Mouse (Mus musculus) adrenal gland, adult 8-10 months (tissue): Measurements from ENCODE around the gene Cps1. TPM values are rescaled to one million over a fixed set of nuclear protein-coding genes. Genes with fewer than 3 reads are reported as not detected.

ENCODE experiments used
- DNase-seq: peaks from one replicate; pipeline ENCODE4 v3.0.0; 2022
- total RNA-seq, 4 experiments: library from RNA; stranded (reverse); gene quantifications; 2 replicates each; pipeline ENCODE4 v1.2.4; 2022

Cps1 gene
- total RNA-seq = under 1 TPM in 3 of 4 experiments, not detected in 1; 0.14 to 0.56 (median 0.32) TPM

- DNase-seq = no peak
These were observed at the start of gene Cps1 for GRCm38 (mm10) chr1:67122797-67123196. Gene Cps1, plus strand, starts transcription at chr1:67123026.

GRCm38 (mm10) chr1:67077739-67078138 lies 45.1 kb upstream of the Cps1 start:
- no peak for DNase-seq

DNA sequence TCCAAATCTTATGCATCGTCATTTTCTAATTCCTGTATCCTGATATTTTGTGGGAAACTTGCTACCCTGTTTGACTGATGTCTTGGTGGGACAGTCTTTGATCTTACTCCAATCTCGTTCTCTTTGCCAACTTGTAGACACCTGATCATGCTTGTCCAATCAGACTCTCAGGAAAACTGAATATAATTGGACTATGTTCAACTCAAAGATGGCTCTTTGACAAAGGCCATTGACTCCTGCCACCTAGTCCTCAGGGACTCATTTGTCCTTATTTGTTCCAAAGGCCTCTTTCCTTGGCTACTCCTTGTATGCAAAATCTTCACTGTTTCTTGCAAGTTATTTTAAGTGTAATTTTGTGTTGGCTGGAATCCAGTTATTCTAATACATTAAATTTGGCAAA lies 44.2 kb upstream of the Cps1 start:
- DNase-seq = no peak

GRCm38 (mm10) chr1:67079146-67079545 lies 43.7 kb upstream of the Cps1 start:
- no peak for DNase-seq

DNA sequence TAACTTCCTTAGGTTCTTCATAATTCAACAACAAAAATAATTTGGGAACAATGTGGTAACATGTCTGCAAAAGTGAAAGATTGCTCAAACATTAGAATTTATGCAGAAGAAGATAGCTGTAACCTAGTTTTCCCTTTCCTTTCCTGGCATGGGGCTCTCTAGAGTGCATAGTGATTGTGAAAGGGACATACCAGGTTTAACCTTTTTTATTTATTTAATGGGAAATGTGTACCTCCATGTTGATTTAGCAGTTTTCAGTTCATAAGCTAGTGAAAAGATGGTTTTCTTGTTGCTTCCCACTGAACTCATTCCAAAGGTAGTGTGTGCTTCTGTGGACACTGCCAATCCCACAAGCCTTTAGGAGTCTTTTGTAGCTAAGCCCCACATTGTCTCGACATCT lies 30.4 kb upstream of the Cps1 start:
- no peak for DNase-seq

DNA sequence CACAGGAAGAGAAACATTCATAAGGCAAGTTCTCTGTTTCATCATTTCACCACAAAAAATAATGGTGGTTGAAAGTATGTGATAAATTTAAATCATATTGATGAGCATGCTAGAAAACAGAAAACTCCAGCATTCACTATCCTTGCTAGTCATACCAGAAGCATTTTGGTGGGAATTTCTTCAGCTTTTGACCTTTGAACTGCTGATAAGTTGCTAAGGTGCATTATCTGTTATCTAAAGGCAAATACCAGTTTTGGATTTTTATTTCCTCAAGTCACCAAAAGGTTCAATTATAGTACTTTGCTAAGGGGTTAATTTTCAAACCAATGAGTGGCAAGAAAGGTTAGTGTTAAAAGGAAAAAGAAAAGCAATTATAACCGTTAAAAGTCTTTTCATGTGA lies 23.6 kb upstream of the Cps1 start:
- DNase-seq = no peak

GRCm38 (mm10) chr1:67103476-67104248 lies 19.2 kb upstream of the Cps1 start:
- DNase-seq = no peak

DNA sequence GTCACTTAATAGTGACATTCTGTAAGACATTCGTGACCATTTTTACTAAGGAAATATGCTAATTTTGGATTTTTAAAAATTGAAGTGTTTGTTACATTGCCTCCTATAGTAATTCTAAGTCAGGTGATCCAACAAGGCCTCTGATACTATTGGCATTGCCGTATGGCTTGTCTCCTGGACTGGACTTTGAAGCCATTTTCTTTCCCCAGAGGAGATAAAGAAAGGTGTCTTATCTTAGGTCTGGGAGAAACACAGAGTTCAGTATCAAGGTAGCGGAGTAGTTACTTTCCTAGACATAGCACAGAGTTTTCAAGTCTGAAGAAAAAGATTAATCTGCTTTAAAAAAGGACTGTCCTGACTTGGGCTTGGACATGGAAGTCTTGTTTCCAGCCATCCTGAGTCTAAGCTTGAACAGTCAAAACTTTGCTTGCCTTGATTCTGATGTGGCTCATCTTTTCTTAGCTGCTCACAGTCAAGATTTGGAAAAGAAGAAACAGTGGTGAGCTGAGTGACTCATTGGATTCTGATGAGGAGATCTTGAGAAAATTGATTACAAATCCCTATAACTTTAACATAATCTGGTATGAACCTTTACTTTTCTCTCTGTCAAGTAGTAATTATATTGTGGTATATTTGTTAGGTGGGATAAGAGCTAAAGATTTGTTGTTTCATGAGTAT lies 11.1 kb upstream of the Cps1 start:
- no peak for DNase-seq

DNA sequence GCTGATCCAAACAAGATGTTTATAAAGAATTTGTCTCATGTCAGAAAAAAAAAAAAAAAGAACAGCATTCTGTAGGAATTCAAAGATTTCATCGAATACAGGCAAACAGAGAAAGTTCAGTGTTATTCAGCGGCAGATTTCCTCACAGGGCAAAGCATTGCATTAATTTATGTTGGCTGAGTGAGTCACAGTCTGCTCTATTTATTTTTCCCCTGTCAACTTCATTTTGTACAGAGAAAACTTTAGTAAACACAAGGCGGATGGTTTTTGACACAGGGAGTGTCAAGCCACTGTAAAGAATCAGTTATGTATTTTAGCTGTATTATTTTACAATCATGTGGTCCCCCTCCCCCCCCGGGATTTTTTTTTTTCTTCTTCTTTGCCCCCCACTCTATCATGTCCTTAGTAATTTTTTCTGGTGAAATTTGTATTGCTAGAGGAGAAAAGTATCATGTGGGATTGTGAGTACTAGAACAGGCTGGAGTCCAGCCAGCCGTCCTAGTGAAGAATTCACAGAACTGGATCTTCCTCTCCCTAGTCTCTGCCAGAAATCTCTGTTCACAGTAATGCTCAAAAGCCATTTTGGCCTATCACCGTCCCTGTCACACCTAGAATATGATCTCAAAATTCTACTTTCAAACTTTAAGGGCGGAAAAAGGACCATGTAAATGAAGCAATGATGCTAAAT lies 9.3 kb upstream of the Cps1 start:
- DNase-seq = no peak

GRCm38 (mm10) chr1:67116571-67116970 lies 6.3 kb upstream of the Cps1 start:
- DNase-seq = no peak

GRCm38 (mm10) chr1:67117778-67118177 lies 5.0 kb upstream of the Cps1 start:
- no peak for DNase-seq

- DNase-seq = no peak
These were observed 2.6 kb downstream of the Cps1 start for GRCm38 (mm10) chr1:67125433-67125832.

DNA sequence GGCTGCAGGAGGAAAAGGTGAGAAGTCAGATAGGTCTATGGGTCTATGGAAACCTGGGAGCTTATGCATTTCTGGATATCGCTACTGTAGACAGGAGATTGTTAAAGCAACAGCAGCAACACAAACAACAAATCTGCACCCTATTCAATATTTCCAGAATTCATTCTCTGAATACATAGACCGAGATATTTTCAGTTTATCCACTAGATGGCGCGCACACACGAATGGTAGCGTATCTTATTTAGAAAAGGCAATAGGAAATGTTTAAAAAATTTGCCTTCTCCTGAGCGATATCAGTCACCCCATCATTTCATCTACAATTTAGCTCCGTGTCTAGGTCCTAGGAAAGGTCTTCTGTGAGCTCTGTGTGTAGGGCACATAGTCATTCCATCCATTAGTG lies 21.1 kb downstream of the Cps1 start:
- no peak for DNase-seq

- no peak for DNase-seq
These were observed 28.4 kb downstream of the Cps1 start for GRCm38 (mm10) chr1:67151246-67151645.

DNA sequence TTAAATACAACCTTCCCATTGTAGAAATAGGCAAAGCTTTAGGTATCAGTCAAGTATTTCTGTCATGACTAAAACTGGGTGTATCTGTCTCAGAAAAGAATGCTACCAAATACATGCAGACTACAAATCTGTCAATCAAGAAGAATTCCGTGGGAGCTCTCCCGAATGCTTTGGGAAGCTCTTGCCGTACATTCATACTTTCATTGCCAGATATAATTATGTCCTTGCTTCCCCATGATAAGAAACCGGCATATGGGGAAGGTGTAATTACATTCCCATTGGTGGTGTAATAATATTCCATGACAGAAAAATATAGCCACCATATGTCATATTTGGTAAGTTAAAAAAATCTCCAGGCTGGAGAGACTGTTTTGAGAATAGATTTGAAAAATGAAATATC lies 44.5 kb downstream of the Cps1 start:
- DNase-seq = no peak

GRCm38 (mm10) chr1:67181165-67181564 lies 58.3 kb downstream of the Cps1 start:
- DNase-seq = peak; percentile 17

GRCm38 (mm10) chr1:67182201-67182600 lies 59.4 kb downstream of the Cps1 start:
- no peak for DNase-seq

- DNase-seq = no peak
These were observed 60.7 kb downstream of the Cps1 start for GRCm38 (mm10) chr1:67183532-67183931.

- DNase-seq = no peak
These were observed 61.3 kb downstream of the Cps1 start for GRCm38 (mm10) chr1:67184134-67184533.

- no peak for DNase-seq
These were observed 74.5 kb downstream of the Cps1 start for GRCm38 (mm10) chr1:67197335-67197734.

DNA sequence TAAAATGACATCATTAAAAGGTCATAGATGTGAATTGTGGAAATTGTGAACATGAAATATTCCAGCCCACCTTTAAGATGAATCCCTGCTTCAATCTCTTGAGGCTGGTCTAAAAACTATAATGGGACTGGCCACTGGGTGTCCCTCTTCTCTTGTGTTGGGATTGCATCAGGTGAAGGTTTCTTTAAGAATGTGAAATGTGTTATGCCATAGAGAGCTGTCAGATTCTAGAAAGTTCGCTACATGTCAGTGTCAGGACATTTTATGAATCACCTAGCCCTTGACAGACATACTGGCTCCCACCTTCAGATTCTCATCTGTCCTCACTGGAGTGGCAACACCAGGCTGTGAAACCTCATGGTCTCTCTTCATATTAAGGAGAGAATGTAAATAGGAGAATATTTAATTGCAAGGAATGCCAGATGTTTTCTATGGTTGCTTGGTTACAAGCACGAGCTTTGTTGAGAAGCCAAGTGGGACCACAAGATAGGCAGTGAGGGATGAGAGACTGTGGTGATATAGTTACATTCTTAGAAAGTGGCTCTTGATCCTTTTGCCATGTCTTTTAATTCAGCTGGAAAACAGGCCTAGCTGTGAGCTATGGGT lies 95.6 kb downstream of the Cps1 start:
- DNase-seq = peak; percentile 5

GRCm38 (mm10) chr1:67223666-67224065 lies 100.8 kb downstream of the Cps1 start:
- no peak for DNase-seq

GRCm38 (mm10) chr1:67234861-67235260 lies 112.0 kb downstream of the Cps1 start:
- DNase-seq = no peak
